Mouse (Mus musculus) G1E (cell line): Measurements from ENCODE around the gene Pate2.
"Not testable (repeated sequence)": the region's sequence is repeated elsewhere in the genome, so short reads cannot be mapped to it uniquely, and the experiment has no call there.

Experiments
- CTCF ChIP-seq: IDR thresholded peaks from 2 replicates; pipeline ENCODE4 v1.5.1; 2012; ENCODE audit warnings: low read depth, low read length, inconsistent platforms, mixed read lengths
- GATA1 ChIP-seq: IDR thresholded peaks from 2 replicates; pipeline ENCODE4 v1.6.1; 2012; ENCODE audit warnings: borderline replicate concordance, low read length, inconsistent platforms, mixed read lengths
- GATA2 ChIP-seq: IDR thresholded peaks from 2 replicates; pipeline ENCODE4 v1.6.1; 2012; ENCODE audit warnings: low read depth, low read length, inconsistent platforms, borderline replicate concordance
- POLR2AphosphoS5 ChIP-seq: IDR thresholded peaks from 2 replicates; pipeline ENCODE4 v1.6.1; 2012; ENCODE audit warnings: low read depth, low read length, inconsistent platforms; ENCODE audit not compliant: insufficient replicate concordance
- TAL1 ChIP-seq: conservative IDR thresholded peaks from 2 replicates; pipeline ENCODE4 v1.6.1; 2012; ENCODE audit warnings: low read depth, low read length, inconsistent platforms, mixed read lengths

DNA sequence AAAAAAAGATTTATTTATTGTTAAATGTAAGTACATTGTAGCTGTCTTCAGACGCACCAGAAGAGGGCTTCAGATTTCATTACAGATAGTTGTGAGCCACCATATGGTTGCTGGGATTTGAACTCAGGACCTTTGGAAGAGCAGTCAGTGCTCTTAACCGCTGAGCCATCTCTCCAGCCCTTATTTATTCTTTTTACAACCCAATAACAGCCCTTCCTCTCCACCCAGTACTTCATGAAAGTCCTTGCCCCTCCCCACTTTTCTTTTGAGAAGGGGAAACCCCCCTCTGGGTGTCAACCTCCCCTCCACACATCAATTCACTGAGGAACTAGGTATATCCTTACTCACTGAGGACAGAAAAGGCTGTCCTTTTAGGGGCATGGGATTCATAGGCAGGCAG is 46.7 kb downstream of the Pate2 start:
- not testable (repeated sequence) for TF ChIP-seq CTCF, POLR2AphosphoS5, GATA1, TAL1, GATA2
